Mouse (Mus musculus): Measurements from ENCODE around the gene Zpbp2. TPM values are rescaled to one million over a fixed set of nuclear protein-coding genes. Genes with fewer than 3 reads are reported as not detected.

Gene Zpbp2
- total RNA-seq, 2 experiments from 2014 or later, result not detected

Other genes with a start within 250 kb of the Zpbp2 start
- gene Neurod2, start 221.4 kb upstream of the Zpbp2 start, total RNA-seq (2015; ENCODE audit: low replicate concordance), result not detected in 2 replicates
- gene Neurod2, start 221.4 kb upstream of the Zpbp2 start, total RNA-seq (2017; ENCODE audit: low replicate concordance), result not detected in 2 replicates
- not detected in 2 replicates for gene Ppp1r1b, start 202.7 kb upstream of the Zpbp2 start, total RNA-seq (2015; ENCODE audit: low replicate concordance)
- gene Ppp1r1b, start 202.7 kb upstream of the Zpbp2 start, total RNA-seq (2017; ENCODE audit: low replicate concordance), result not detected in 2 replicates
- gene Stard3, start 192.7 kb upstream of the Zpbp2 start, total RNA-seq (2015; ENCODE audit: low replicate concordance), result 8.5 and 9.2 TPM in 2 replicates
- gene Stard3, start 192.7 kb upstream of the Zpbp2 start, total RNA-seq (2017; ENCODE audit: low replicate concordance), result 2.8 and 6.0 TPM in 2 replicates
- gene Tcap, start 167.3 kb upstream of the Zpbp2 start, total RNA-seq (2015; ENCODE audit: low replicate concordance), result not detected in 2 replicates
- gene Tcap, start 167.3 kb upstream of the Zpbp2 start, total RNA-seq (2017; ENCODE audit: low replicate concordance), result not detected in 2 replicates
- gene Pnmt, start 164.6 kb upstream of the Zpbp2 start, total RNA-seq (2015; ENCODE audit: low replicate concordance), result not detected in 2 replicates
- not detected in 2 replicates for gene Pnmt, start 164.6 kb upstream of the Zpbp2 start, total RNA-seq (2017; ENCODE audit: low replicate concordance)
- not detected in 2 replicates for gene Pgap3, start 150.6 kb upstream of the Zpbp2 start, total RNA-seq (2015; ENCODE audit: low replicate concordance)
- 0.56 TPM in 1 of 2 replicates, not detected in the other for gene Pgap3, start 150.6 kb upstream of the Zpbp2 start, total RNA-seq (2017; ENCODE audit: low replicate concordance)
- gene Erbb2, start 138.6 kb upstream of the Zpbp2 start, total RNA-seq (2015; ENCODE audit: low replicate concordance), result 0.21 TPM in 1 of 2 replicates, not detected in the other
- 0.28 TPM in 1 of 2 replicates, not detected in the other for gene Erbb2, start 138.6 kb upstream of the Zpbp2 start, total RNA-seq (2017; ENCODE audit: low replicate concordance)
- gene Mien1, start 112.1 kb upstream of the Zpbp2 start, total RNA-seq (2015; ENCODE audit: low replicate concordance), result 13.4 and 19.9 TPM in 2 replicates
- 1.4 and 3.9 TPM in 2 replicates for gene Mien1, start 112.1 kb upstream of the Zpbp2 start, total RNA-seq (2017; ENCODE audit: low replicate concordance)
- gene Grb7, start 104.7 kb upstream of the Zpbp2 start, total RNA-seq (2015; ENCODE audit: low replicate concordance), result not detected in 2 replicates
- not detected in 2 replicates for gene Grb7, start 104.7 kb upstream of the Zpbp2 start, total RNA-seq (2017; ENCODE audit: low replicate concordance)
- 2.7 and 3.1 TPM in 2 replicates for gene Ikzf3, start 5.1 kb upstream of the Zpbp2 start, total RNA-seq (2015; ENCODE audit: low replicate concordance)
- gene Ikzf3, start 5.1 kb upstream of the Zpbp2 start, total RNA-seq (2017; ENCODE audit: low replicate concordance), result 1.4 and 2.6 TPM in 2 replicates
- gene Ormdl3, start 36.3 kb downstream of the Zpbp2 start, total RNA-seq (2015; ENCODE audit: low replicate concordance), result 20.5 and 31.9 TPM in 2 replicates
- 37.9 and 51.6 TPM in 2 replicates for gene Ormdl3, start 36.3 kb downstream of the Zpbp2 start, total RNA-seq (2017; ENCODE audit: low replicate concordance)
- not detected in 2 replicates for gene Lrrc3c, start 47.2 kb downstream of the Zpbp2 start, total RNA-seq (2015; ENCODE audit: low replicate concordance)
- not detected in 2 replicates for gene Lrrc3c, start 47.2 kb downstream of the Zpbp2 start, total RNA-seq (2017; ENCODE audit: low replicate concordance)
- 1.0 and 2.5 TPM in 2 replicates for gene Gm12355, start 74.6 kb downstream of the Zpbp2 start, total RNA-seq (2015; ENCODE audit: low replicate concordance)
- 0.60 and 1.1 TPM in 2 replicates for gene Gm12355, start 74.6 kb downstream of the Zpbp2 start, total RNA-seq (2017; ENCODE audit: low replicate concordance)
- gene Gsdma3, start 75.3 kb downstream of the Zpbp2 start, total RNA-seq (2015; ENCODE audit: low replicate concordance), result not detected in 2 replicates
- not detected in 2 replicates for gene Gsdma3, start 75.3 kb downstream of the Zpbp2 start, total RNA-seq (2017; ENCODE audit: low replicate concordance)
- gene Gsdma2, start 95.7 kb downstream of the Zpbp2 start, total RNA-seq (2015; ENCODE audit: low replicate concordance), result not detected in 2 replicates
- gene Gsdma2, start 95.7 kb downstream of the Zpbp2 start, total RNA-seq (2017; ENCODE audit: low replicate concordance), result not detected in 2 replicates
- not detected in 2 replicates for gene Gsdma, start 113.3 kb downstream of the Zpbp2 start, total RNA-seq (2015; ENCODE audit: low replicate concordance)
- gene Gsdma, start 113.3 kb downstream of the Zpbp2 start, total RNA-seq (2017; ENCODE audit: low replicate concordance), result not detected in 2 replicates
- 10.2 and 14.2 TPM in 2 replicates for gene Psmd3, start 131.5 kb downstream of the Zpbp2 start, total RNA-seq (2015; ENCODE audit: low replicate concordance)
- 15.4 and 26.9 TPM in 2 replicates for gene Psmd3, start 131.5 kb downstream of the Zpbp2 start, total RNA-seq (2017; ENCODE audit: low replicate concordance)
- gene Csf3, start 150.2 kb downstream of the Zpbp2 start, total RNA-seq (2015; ENCODE audit: low replicate concordance), result not detected in 2 replicates
- gene Csf3, start 150.2 kb downstream of the Zpbp2 start, total RNA-seq (2017; ENCODE audit: low replicate concordance), result not detected in 2 replicates
- gene Med24, start 178.3 kb downstream of the Zpbp2 start, total RNA-seq (2015; ENCODE audit: low replicate concordance), result 8.8 and 17.3 TPM in 2 replicates
- gene Med24, start 178.3 kb downstream of the Zpbp2 start, total RNA-seq (2017; ENCODE audit: low replicate concordance), result 10.3 and 17.6 TPM in 2 replicates
- gene Thra, start 189.5 kb downstream of the Zpbp2 start, total RNA-seq (2015; ENCODE audit: low replicate concordance), result 1.9 and 5.0 TPM in 2 replicates
- 4.3 and 8.1 TPM in 2 replicates for gene Thra, start 189.5 kb downstream of the Zpbp2 start, total RNA-seq (2017; ENCODE audit: low replicate concordance)
- gene Nr1d1, start 224.2 kb downstream of the Zpbp2 start, total RNA-seq (2015; ENCODE audit: low replicate concordance), result not detected in 2 replicates
- gene Nr1d1, start 224.2 kb downstream of the Zpbp2 start, total RNA-seq (2017; ENCODE audit: low replicate concordance), result 0.26 and 0.42 TPM in 2 replicates
- gene Msl1, start 244.4 kb downstream of the Zpbp2 start, total RNA-seq (2015; ENCODE audit: low replicate concordance), result 30.3 and 42.7 TPM in 2 replicates
- gene Msl1, start 244.4 kb downstream of the Zpbp2 start, total RNA-seq (2017; ENCODE audit: low replicate concordance), result 26.1 and 26.3 TPM in 2 replicates

All from erythroblast, adult 5-6 weeks (primary cell).